Mouse (Mus musculus) ES-Bruce4 (cell line): ENCODE measurements around the gene Pnmal2. TPM values are rescaled to one million over a fixed set of nuclear protein-coding genes. Genes with fewer than 3 reads are reported as not detected.
A peak's percentile ranks its signal among the peaks of the same experiment; 100 is the strongest.

Experiments
- H3K27ac ChIP-seq: 2 replicates; pipeline ENCODE4 v1.5.1; 2012; ENCODE audit warnings: low read length, inconsistent platforms; ENCODE audit not compliant: insufficient read depth
- H3K27me3 ChIP-seq: 2 replicates; pipeline ENCODE4 v1.6.1; 2012; ENCODE audit warnings: mild to moderate bottlenecking, low read length, inconsistent platforms; ENCODE audit not compliant: control insufficient read depth, poor library complexity, insufficient read depth, severe bottlenecking
- H3K36me3 ChIP-seq: 2 replicates; pipeline ENCODE4 v1.6.1; 2012; ENCODE audit warnings: inconsistent platforms, mild to moderate bottlenecking, low read length, moderate library complexity; ENCODE audit not compliant: control insufficient read depth, poor library complexity, insufficient read depth, severe bottlenecking
- H3K4me1 ChIP-seq: one replicate; pipeline ENCODE4 v1.8.1; 2011; ENCODE audit warnings: low read length; ENCODE audit not compliant: control insufficient read depth, insufficient read depth
- H3K4me3 ChIP-seq: 2 replicates; pipeline ENCODE4 v1.5.1; 2011; ENCODE audit warnings: low read depth, mild to moderate bottlenecking, low read length
- H3K9ac ChIP-seq: 2 replicates; pipeline ENCODE4 v1.6.1; 2012; ENCODE audit warnings: low read depth, mild to moderate bottlenecking, inconsistent platforms; ENCODE audit not compliant: poor library complexity, severe bottlenecking
- H3K9me3 ChIP-seq: replicated peaks from 2 replicates; pipeline ENCODE4 v1.6.1; 2012; ENCODE audit warnings: mild to moderate bottlenecking, low read length, inconsistent platforms; ENCODE audit not compliant: control insufficient read depth, poor library complexity, insufficient read depth, severe bottlenecking
- CTCF ChIP-seq: IDR thresholded peaks from one replicate; pipeline ENCODE4 v1.8.1; 2011; ENCODE audit warnings: low read depth, low read length
- EP300 ChIP-seq: IDR thresholded peaks from 2 replicates; pipeline ENCODE4 v1.6.1; 2011; ENCODE audit warnings: low read depth, low read length; ENCODE audit not compliant: insufficient read depth
- POLR2A ChIP-seq: IDR thresholded peaks from one replicate; pipeline ENCODE4 v1.8.1; 2011; ENCODE audit warnings: low read length; ENCODE audit not compliant: insufficient read depth
- polyA plus RNA-seq: library from polyadenylated mRNA; stranded (reverse); fragments of >200 nt; gene quantifications from 2 replicates; pipeline ENCODE4 v1.2.4, GENCODE M21; 2011; ENCODE audit warnings: low read depth; ENCODE audit not compliant: missing spikeins, insufficient read depth, insufficient read length

The Pnmal2 gene
- polyA plus RNA-seq, result 1.5 and 1.6 TPM in 2 replicates

DNA sequence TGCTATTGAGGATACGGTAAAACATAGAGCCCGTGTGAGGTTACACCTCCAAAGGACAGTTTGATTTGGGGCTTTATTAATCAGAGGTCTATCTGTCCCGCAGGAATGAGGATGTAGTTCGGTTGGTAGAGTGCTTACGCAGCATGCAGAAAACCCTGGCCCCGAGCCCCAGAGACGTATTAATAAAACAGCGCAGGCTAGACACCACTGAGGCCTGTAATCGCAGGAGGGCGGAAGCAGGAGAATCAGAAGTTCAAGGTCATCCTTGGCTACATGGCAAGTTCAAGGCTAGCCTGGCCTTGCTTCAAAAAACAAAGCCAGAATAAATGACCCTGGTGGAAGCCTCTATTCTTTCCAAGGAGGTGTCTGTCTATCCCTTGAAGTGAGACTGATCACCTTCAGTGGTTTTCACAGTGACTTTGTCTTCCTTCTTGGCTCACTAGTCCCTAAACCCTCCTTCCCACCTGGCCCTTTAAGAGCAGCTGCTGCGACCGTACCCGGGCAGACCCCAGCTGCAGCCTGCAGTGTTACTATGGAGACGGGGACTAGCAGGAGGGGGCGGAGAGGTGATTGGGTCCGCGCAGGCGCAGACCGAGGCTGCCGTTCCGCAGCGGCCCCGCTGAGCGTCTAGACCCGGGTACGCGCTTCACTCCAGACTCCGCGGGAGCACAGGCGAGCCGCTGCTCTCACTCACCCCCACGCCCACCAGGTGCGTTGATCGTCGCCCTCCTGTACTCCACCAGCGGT is at the start of gene Pnmal2:
Gene Pnmal2, plus strand, starts transcription at position 622 of the 747 bp plus-strand sequence.
- peaks cover 2% of the 10 kb centered on the region for H3K4me1 ChIP-seq
- no peaks in the 10 kb centered on the region for H3K27me3 ChIP-seq
- H3K27ac ChIP-seq, result no peak within 1 kb of the TSS
- TF ChIP-seq POLR2A (peak; percentile 11), CTCF (no peak), EP300 (0 out of 2 replicates have a peak, but pooled peaks have one; percentile 33)
- no peaks in the 10 kb centered on the region for H3K9me3 ChIP-seq
- H3K9ac ChIP-seq, result peak within 1 kb of the TSS; percentile 46
- H3K4me3 ChIP-seq, result peak within 1 kb of the TSS; percentile 72
- H3K36me3 ChIP-seq, result no peaks in the 10 kb centered on the region

DNA sequence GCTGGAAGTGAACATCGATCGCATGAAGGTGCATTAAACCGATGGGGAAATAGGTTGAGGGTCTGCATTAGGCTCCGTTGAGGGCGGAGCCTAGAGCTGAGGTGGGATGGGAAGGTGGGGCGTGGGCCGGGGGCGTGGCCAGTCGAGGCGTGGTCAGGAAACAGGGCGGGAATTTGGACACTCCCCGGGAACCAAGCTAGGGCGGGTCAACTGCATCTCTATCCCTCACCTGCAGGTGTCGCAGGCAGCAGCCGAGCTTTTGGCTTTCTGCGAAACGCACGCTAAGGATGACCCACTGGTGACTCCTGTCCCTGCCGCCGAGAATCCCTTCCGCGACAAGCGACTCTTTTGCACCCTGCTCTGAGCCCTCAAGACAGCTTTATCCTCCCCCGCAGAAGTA is 49.5 kb upstream of the Pnmal2 start:
- Histone ChIP-seq H3K36me3 (no peaks in the 10 kb centered on the region), H3K4me1 (peaks cover 3% of the 10 kb centered on the region), H3K9me3 (no peaks in the 10 kb centered on the region), H3K27ac (no peak overlapping the region), H3K9ac (no peak overlapping the region), H3K4me3 (peak overlapping the region; percentile 41), H3K27me3 (no peaks in the 10 kb centered on the region)
- TF ChIP-seq EP300 (no peak), CTCF (peak; percentile 79)

DNA sequence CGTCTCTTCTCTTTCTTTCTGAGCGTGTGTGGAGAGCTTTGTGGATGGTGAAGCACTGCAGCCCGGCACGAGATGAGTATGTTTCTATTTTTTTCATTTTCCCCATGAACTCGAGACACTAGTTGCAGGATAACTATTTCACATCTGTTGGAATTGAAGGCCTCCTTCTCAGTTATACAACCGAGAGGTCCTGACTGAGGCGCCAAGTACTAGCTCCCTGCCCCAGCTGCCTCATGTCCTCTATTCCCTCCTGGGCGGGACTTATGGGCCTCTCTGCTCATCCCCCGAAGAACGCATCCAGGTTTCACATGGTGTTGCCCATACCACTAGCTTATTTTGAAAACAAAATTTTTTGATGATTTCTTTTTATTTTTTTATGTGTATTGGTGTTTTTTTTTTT is 49.0 kb upstream of the Pnmal2 start:
- no peak overlapping the region for H3K4me3 ChIP-seq
- H3K27me3 ChIP-seq, result no peaks in the 10 kb centered on the region
- no peaks in the 10 kb centered on the region for H3K9me3 ChIP-seq
- H3K27ac ChIP-seq, result no peak overlapping the region
- TF ChIP-seq EP300 (no peak), CTCF (no peak)
- no peaks in the 10 kb centered on the region for H3K36me3 ChIP-seq
- no peak overlapping the region for H3K9ac ChIP-seq
- H3K4me1 ChIP-seq, result peaks cover 3% of the 10 kb centered on the region

DNA sequence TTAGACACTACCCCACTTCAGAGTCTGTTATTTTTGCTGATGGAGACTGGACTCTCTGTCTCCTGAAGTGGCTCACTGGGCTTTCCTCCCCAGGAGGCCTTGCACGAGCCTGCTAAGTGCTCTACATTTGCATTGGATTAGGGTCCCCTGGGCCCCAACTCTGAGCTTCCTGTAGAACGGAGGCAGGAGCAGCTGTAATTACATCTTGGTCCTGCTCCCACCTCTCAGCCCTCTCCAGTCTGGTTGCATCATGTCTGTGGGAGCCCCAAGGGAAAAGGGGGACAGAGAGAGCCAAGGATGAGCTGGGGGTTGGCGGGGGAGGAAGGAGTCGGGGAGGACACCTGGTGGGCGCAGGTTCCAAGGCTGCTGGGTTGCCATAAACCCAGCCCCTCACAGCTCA is 44.0 kb upstream of the Pnmal2 start:
- H3K4me3 ChIP-seq, result no peak overlapping the region
- no peaks in the 10 kb centered on the region for H3K9me3 ChIP-seq
- H3K9ac ChIP-seq, result no peak overlapping the region
- peaks cover 6% of the 10 kb centered on the region for H3K4me1 ChIP-seq
- no peak for TF ChIP-seq CTCF
- no peak for TF ChIP-seq POLR2A
- no peak for TF ChIP-seq EP300
- H3K27me3 ChIP-seq, result no peaks in the 10 kb centered on the region
- H3K36me3 ChIP-seq, result no peaks in the 10 kb centered on the region
- no peak overlapping the region for H3K27ac ChIP-seq

DNA sequence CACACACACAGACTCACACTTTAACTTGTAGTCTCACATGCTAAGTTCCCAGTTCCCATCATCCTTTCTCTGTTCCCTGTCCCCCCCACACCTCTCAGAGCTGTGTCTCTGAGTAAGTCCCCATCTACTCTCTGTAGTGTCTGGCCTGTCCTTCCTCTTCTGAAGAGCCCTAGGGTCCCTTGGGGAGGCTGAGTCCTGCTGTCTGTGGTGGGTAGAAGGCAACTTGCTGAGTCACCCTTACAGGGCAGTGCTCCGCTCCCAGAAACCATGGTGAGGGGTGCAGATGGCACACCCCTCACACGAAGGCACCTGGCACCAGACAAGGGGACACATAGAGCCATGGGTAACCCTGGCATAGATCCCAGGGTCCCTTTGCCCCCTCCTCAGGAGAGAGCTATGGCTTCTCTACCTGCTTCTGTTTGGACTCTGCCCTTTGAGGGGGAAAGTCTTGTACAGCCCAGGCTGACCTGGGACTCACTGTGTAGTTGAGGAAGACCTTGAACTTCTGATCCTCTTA is 41.0 kb upstream of the Pnmal2 start:
- Histone ChIP-seq H3K4me1 (peaks cover 6% of the 10 kb centered on the region), H3K4me3 (no peak overlapping the region), H3K27me3 (no peaks in the 10 kb centered on the region), H3K9me3 (no peaks in the 10 kb centered on the region), H3K9ac (no peak overlapping the region), H3K27ac (no peak overlapping the region), H3K36me3 (no peaks in the 10 kb centered on the region)
- no peak for TF ChIP-seq EP300
- TF ChIP-seq POLR2A, result no peak
- no peak for TF ChIP-seq CTCF

DNA sequence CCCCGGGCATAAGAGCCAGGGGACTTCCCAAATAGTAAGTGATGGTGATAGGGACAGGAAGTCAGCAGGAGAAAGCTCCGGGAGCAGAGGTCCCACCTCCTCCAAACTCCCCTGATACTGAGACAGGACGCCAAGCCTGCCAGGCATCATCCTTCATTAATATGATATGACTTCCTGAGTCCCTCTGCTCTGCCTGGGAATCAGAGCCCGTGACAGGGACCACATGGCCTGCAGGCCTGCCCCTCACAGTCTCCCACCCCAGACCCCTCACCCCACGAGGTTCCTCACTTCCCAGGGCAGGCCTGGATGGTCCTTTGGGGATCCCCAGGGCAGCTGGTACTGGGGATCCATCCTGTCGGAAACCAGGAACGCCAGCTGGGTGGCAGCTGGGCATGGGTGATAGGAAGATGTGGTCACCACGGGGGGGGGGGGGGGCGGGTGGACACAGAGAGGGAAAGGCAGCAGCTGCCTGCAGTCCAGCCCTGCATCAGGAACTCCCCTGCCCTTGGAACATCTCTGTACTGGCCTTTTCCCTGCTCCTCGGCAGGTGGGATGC is 40.3 kb upstream of the Pnmal2 start:
- no peaks in the 10 kb centered on the region for H3K36me3 ChIP-seq
- no peaks in the 10 kb centered on the region for H3K9me3 ChIP-seq
- H3K27ac ChIP-seq, result no peak overlapping the region
- H3K27me3 ChIP-seq, result no peaks in the 10 kb centered on the region
- TF ChIP-seq POLR2A (no peak), EP300 (no peak), CTCF (no peak)
- peaks cover 6% of the 10 kb centered on the region for H3K4me1 ChIP-seq
- no peak overlapping the region for H3K4me3 ChIP-seq
- no peak overlapping the region for H3K9ac ChIP-seq
